Mouse (Mus musculus) testis, adult 10 weeks (tissue): ENCODE results near the gene Gsx1. TPM values are rescaled to one million over a fixed set of nuclear protein-coding genes. Genes with fewer than 3 reads are reported as not detected.

Source experiments
- polyA plus RNA-seq: library from polyadenylated mRNA; stranded (reverse); fragments of 350-450 nt; fragmentation: Illumina TruSeq; extraction: RNeasy Lipid Tissue Mini Kit (QIAGEN cat#74804); gene quantifications from one replicate; pipeline ENCODE4 v1.2.3, GENCODE M21; 2014; ENCODE audit warnings: low read depth, low replicate concordance

Gene Gsx1
- not detected for polyA plus RNA-seq

DNA sequence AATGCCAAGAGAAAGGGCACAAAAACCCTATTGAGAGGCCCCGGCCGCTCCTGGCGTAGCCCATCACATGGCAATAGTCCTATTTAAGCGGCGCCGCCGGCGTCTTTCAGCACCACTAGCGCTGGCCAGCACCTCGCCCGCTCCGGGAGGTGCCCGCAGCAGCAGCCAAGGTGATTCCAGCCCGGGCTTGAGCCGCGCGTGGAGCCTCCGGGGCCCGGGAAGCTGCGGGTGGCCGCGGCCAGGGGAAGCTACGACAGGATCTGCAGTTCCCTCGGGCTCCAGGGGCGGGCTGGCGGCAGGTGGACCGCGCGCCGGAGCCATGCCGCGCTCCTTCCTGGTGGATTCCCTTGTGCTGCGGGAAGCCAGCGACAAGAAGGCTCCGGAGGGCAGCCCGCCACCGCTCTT is at the start of gene Gsx1:
Gene Gsx1, plus strand, starts transcription at position 126 of the 405 bp plus-strand sequence.

Other genes with a start within 250 kb of the Gsx1 start
- 7.2 TPM for gene Gtf3a, start 240.0 kb upstream of the Gsx1 start, polyA plus RNA-seq
- 26.6 TPM for gene Mtif3, start 224.9 kb upstream of the Gsx1 start, polyA plus RNA-seq
- gene Lnx2, start 112.1 kb upstream of the Gsx1 start, polyA plus RNA-seq: 6.2 TPM
- 283 TPM for gene Polr1d, start 111.6 kb upstream of the Gsx1 start, polyA plus RNA-seq
- gene Pdx1, start 81.3 kb downstream of the Gsx1 start, polyA plus RNA-seq: not detected
- gene Cdx2, start 118.6 kb downstream of the Gsx1 start, polyA plus RNA-seq: not detected
- gene Urad, start 133.7 kb downstream of the Gsx1 start, polyA plus RNA-seq: not detected
- gene Flt3, start 211.8 kb downstream of the Gsx1 start, polyA plus RNA-seq: 1.1 TPM
- 154 TPM for gene Pan3, start 241.5 kb downstream of the Gsx1 start, polyA plus RNA-seq